Mouse (Mus musculus) forebrain, embryonic 14.5 days (tissue): ENCODE measurements around the gene Arsb. TPM values are rescaled to one million over a fixed set of nuclear protein-coding genes. Genes with fewer than 3 reads are reported as not detected.

Source experiments
- ATAC-seq: fragments of 200-750 bp; cut with Nextera tagmentation; 2 replicates; pipeline ENCODE4 v1.8.0; 2017; ENCODE audit warnings: mild to moderate bottlenecking, moderate library complexity
- DNase-seq: peaks from one replicate; pipeline ENCODE4 v3.0.0-alpha.2; 2015; ENCODE audit warnings: low spot score
- H3K27ac ChIP-seq: fragments of 300-500 bp; sonication (generic); 2 replicates; pipeline ENCODE4 v1.5.1; 2014; ENCODE audit warnings: low read depth, mild to moderate bottlenecking, control low read depth, low read length, moderate library complexity
- H3K27me3 ChIP-seq: fragments of 300-500 bp; sonication (generic); replicated peaks from 2 replicates; pipeline ENCODE4 v1.6.1; 2014; ENCODE audit warnings: low read length, control low read depth, mixed read lengths; ENCODE audit not compliant: control insufficient read depth, insufficient read depth
- H3K36me3 ChIP-seq: fragments of 300-500 bp; sonication (generic); 2 replicates; pipeline ENCODE4 v1.6.1; 2014; ENCODE audit warnings: low read length, control low read depth; ENCODE audit not compliant: control insufficient read depth, insufficient read depth
- H3K4me1 ChIP-seq: fragments of 300-500 bp; sonication (generic); 2 replicates; pipeline ENCODE4 v1.6.1; 2014; ENCODE audit warnings: antibody characterized with exemption, low read length, control low read depth; ENCODE audit not compliant: control insufficient read depth, insufficient read depth
- H3K4me2 ChIP-seq: fragments of 300-500 bp; sonication (generic); 2 replicates; pipeline ENCODE4 v1.6.1; 2014; ENCODE audit warnings: mild to moderate bottlenecking, control low read depth, low read length
- H3K4me3 ChIP-seq: fragments of 300-500 bp; sonication (generic); 2 replicates; pipeline ENCODE4 v1.5.1; 2014; ENCODE audit warnings: low read depth, low read length, control low read depth
- H3K9ac ChIP-seq: fragments of 300-500 bp; sonication (generic); 2 replicates; pipeline ENCODE4 v1.6.1; 2014; ENCODE audit warnings: mild to moderate bottlenecking, low read length, control low read depth, moderate library complexity
- H3K9me3 ChIP-seq: fragments of 300-500 bp; sonication (generic); replicated peaks from 2 replicates; pipeline ENCODE4 v1.6.1; 2016; ENCODE audit warnings: low read length, control low read depth, mixed read lengths; ENCODE audit not compliant: control insufficient read depth
- WGBS: fragments of 180-500 bp; shearing (Covaris S2); extraction: QIAGEN DNeasy Blood & Tissue Kit; methylation state at CpG from one replicate; pipeline ENCODE4 v1.1.7; 2014; 5-methylcytosine and 5-hydroxymethylcytosine counted together
- polyA plus RNA-seq: library from polyadenylated mRNA; unstranded; fragments of >200 nt; fragmentation: Nextera tagmentation; extraction: Ambion mirVana; gene quantifications from 2 replicates; pipeline ENCODE4 v1.2.1, GENCODE M21; 2014

Gene Arsb
- 10.0 and 12.2 TPM in 2 replicates for polyA plus RNA-seq

- peak within 1 kb of the TSS; percentile 93 for H3K9ac ChIP-seq
- H3K4me3 ChIP-seq, result peak within 1 kb of the TSS; percentile 63
- no peaks in the 10 kb centered on the region for H3K27me3 ChIP-seq
- H3K9me3 ChIP-seq, result no peaks in the 10 kb centered on the region
- H3K36me3 ChIP-seq, result no peaks in the 10 kb centered on the region
- under 1% methylated on average over 66 of the region's 66 CpGs for WGBS
- peaks cover 9% of the 10 kb centered on the region; the same call in 1 of the 2 replicates for H3K4me1 ChIP-seq
- H3K4me2 ChIP-seq, result peak within 1 kb of the TSS; percentile 97
- ATAC-seq, result peak; percentile 93
- peak; percentile 79 for DNase-seq
- H3K27ac ChIP-seq, result peak within 1 kb of the TSS; percentile 84
Observed at GRCm38 (mm10) chr13:93771588-93772278, at the start of gene Arsb. Gene Arsb (plus strand): TSS chr13:93771630.

- Histone ChIP-seq H3K4me2 (no peak overlapping the region), H3K27me3 (no peaks in the 10 kb centered on the region), H3K4me1 (no peaks in the 10 kb centered on the region), H3K9ac (no peak overlapping the region), H3K4me3 (no peak overlapping the region), H3K9me3 (no peaks in the 10 kb centered on the region), H3K27ac (no peak overlapping the region), H3K36me3 (no peaks in the 10 kb centered on the region)
- 86% methylated on average over 4 of the region's 4 CpGs for WGBS
- DNase-seq (peak; percentile 39), ATAC-seq (no peak)
Observed at GRCm38 (mm10) chr13:93721916-93722315, 49.5 kb upstream of the Arsb start.

- Histone ChIP-seq H3K9me3 (no peaks in the 10 kb centered on the region), H3K4me1 (no peaks in the 10 kb centered on the region), H3K9ac (no peak overlapping the region), H3K4me3 (no peak overlapping the region), H3K27me3 (no peaks in the 10 kb centered on the region), H3K36me3 (no peaks in the 10 kb centered on the region), H3K4me2 (no peak overlapping the region), H3K27ac (no peak overlapping the region)
- DNase-seq (no peak), ATAC-seq (no peak)
- 88% methylated on average over 3 of the region's 3 CpGs for WGBS
Observed at GRCm38 (mm10) chr13:93723455-93723854, 48.0 kb upstream of the Arsb start.

GRCm38 (mm10) chr13:93724206-93724605, 47.2 kb upstream of the Arsb start:
- no peak overlapping the region for H3K4me2 ChIP-seq
- no peaks in the 10 kb centered on the region for H3K36me3 ChIP-seq
- no peak overlapping the region for H3K9ac ChIP-seq
- 0 out of 2 replicates have a peak, but pooled peaks have one; percentile 20 for ATAC-seq
- H3K4me1 ChIP-seq, result no peaks in the 10 kb centered on the region
- no peaks in the 10 kb centered on the region for H3K27me3 ChIP-seq
- DNase-seq, result peak; percentile 31
- no peaks in the 10 kb centered on the region for H3K9me3 ChIP-seq
- no peak overlapping the region for H3K27ac ChIP-seq
- H3K4me3 ChIP-seq, result no peak overlapping the region
- WGBS, result 33% methylated on average over 2 of the region's 2 CpGs

GRCm38 (mm10) chr13:93735131-93735636, 36.2 kb upstream of the Arsb start:
- no peak for DNase-seq
- Histone ChIP-seq H3K4me1 (no peaks in the 10 kb centered on the region), H3K9ac (no peak overlapping the region), H3K27ac (no peak overlapping the region), H3K36me3 (no peaks in the 10 kb centered on the region), H3K4me2 (no peak overlapping the region), H3K4me3 (no peak overlapping the region), H3K9me3 (no peaks in the 10 kb centered on the region), H3K27me3 (no peaks in the 10 kb centered on the region)
- ATAC-seq, result no peak
- 88% methylated on average over 5 of the region's 5 CpGs for WGBS

- DNase-seq (peak; percentile 20), ATAC-seq (no peak)
- Histone ChIP-seq H3K4me1 (no peaks in the 10 kb centered on the region), H3K9ac (no peak overlapping the region), H3K27ac (no peak overlapping the region), H3K4me3 (no peak overlapping the region), H3K36me3 (no peaks in the 10 kb centered on the region), H3K9me3 (no peaks in the 10 kb centered on the region), H3K27me3 (no peaks in the 10 kb centered on the region), H3K4me2 (no peak overlapping the region)
- WGBS, result 48% methylated on average over 8 of the region's 8 CpGs
Observed at GRCm38 (mm10) chr13:93744118-93744517, 27.3 kb upstream of the Arsb start.

- H3K27me3 ChIP-seq, result no peaks in the 10 kb centered on the region
- H3K4me1 ChIP-seq, result no peaks in the 10 kb centered on the region; the same call in 1 of the 2 replicates
- no peak overlapping the region for H3K4me3 ChIP-seq
- ATAC-seq (peak; percentile 87), DNase-seq (peak; percentile 79)
- H3K27ac ChIP-seq, result no peak overlapping the region
- 27% methylated on average over 14 of the region's 14 CpGs for WGBS
- peak overlapping the region; percentile 30; the same call in 1 of the 2 replicates for H3K4me2 ChIP-seq
- H3K9ac ChIP-seq, result peak overlapping the region; percentile 33; the same call in 1 of the 2 replicates
- no peaks in the 10 kb centered on the region for H3K36me3 ChIP-seq
- H3K9me3 ChIP-seq, result no peaks in the 10 kb centered on the region
Observed at GRCm38 (mm10) chr13:93752597-93753400, 18.6 kb upstream of the Arsb start.

GRCm38 (mm10) chr13:93755084-93755483, 16.3 kb upstream of the Arsb start:
- H3K4me1 ChIP-seq, result no peaks in the 10 kb centered on the region; the same call in 1 of the 2 replicates
- no peaks in the 10 kb centered on the region for H3K9me3 ChIP-seq
- H3K9ac ChIP-seq, result no peak overlapping the region
- H3K27ac ChIP-seq, result no peak overlapping the region
- H3K4me3 ChIP-seq, result no peak overlapping the region
- ATAC-seq, result no peak
- no peak overlapping the region for H3K4me2 ChIP-seq
- H3K36me3 ChIP-seq, result no peaks in the 10 kb centered on the region
- no peaks in the 10 kb centered on the region for H3K27me3 ChIP-seq
- DNase-seq, result no peak
- WGBS, result 93% methylated on average over 4 of the region's 4 CpGs
